Mouse (Mus musculus) embryonic facial prominence, embryonic 11.5 days (tissue): ENCODE measurements at regions not wholly inside any gene's neighbourhood (a gene's known extent, or its start where the extent isn't known, plus 50 kb on each side); places are given as distances from the start of the nearest gene placed in this dataset.
A peak's percentile ranks its signal among the peaks of the same experiment; 100 is the strongest.

Experiments used
- ATAC-seq: fragments of 200-750 bp; cut with Nextera tagmentation; replicated peaks from 2 replicates; pipeline ENCODE4 v1.8.0; 2017; ENCODE audit warnings: low read depth; ENCODE audit not compliant: insufficient number of reproducible peaks, low FRiP score, low TSS enrichment
- DNase-seq: peaks from one replicate; pipeline ENCODE4 v3.0.0-alpha.2; 2015; ENCODE audit warnings: low spot score
- H3K27ac ChIP-seq: fragments of 300-500 bp; sonication (generic); replicated peaks from 2 replicates; pipeline ENCODE4 v1.5.1; 2014; ENCODE audit warnings: mild to moderate bottlenecking, low read depth, low read length, control low read depth
- H3K27me3 ChIP-seq: fragments of 300-500 bp; sonication (generic); 2 replicates; pipeline ENCODE4 v1.6.1; 2014; ENCODE audit warnings: mild to moderate bottlenecking, low read length, moderate library complexity, mixed read lengths; ENCODE audit not compliant: control insufficient read depth, insufficient read depth
- H3K36me3 ChIP-seq: fragments of 300-500 bp; sonication (generic); replicated peaks from 2 replicates; pipeline ENCODE4 v1.6.1; 2014; ENCODE audit warnings: low read depth, mild to moderate bottlenecking, low read length, moderate library complexity, mixed read lengths; ENCODE audit not compliant: control insufficient read depth, insufficient read depth
- H3K4me1 ChIP-seq: fragments of 300-500 bp; sonication (generic); 2 replicates; pipeline ENCODE4 v1.6.1; 2014; ENCODE audit warnings: low read length, mixed read lengths; ENCODE audit not compliant: control insufficient read depth, insufficient read depth
- H3K4me2 ChIP-seq: fragments of 300-500 bp; sonication (generic); 2 replicates; pipeline ENCODE4 v1.6.1; 2014; ENCODE audit warnings: low read depth, mild to moderate bottlenecking, control low read depth, low read length, moderate library complexity
- H3K4me3 ChIP-seq: fragments of 300-500 bp; sonication (generic); 2 replicates; pipeline ENCODE4 v1.5.1; 2014; ENCODE audit warnings: low read depth, low read length, control low read depth
- H3K9ac ChIP-seq: fragments of 300-500 bp; sonication (generic); replicated peaks from 2 replicates; pipeline ENCODE4 v1.6.1; 2014; ENCODE audit warnings: mild to moderate bottlenecking, control low read depth, low read length
- H3K9me3 ChIP-seq: fragments of 300-500 bp; sonication (generic); replicated peaks from 2 replicates; pipeline ENCODE4 v1.6.1; 2016; ENCODE audit warnings: mild to moderate bottlenecking, low read length, inconsistent platforms, mixed read lengths; ENCODE audit not compliant: control insufficient read depth
- WGBS: fragments of 180-500 bp; shearing (Covaris S2); extraction: QIAGEN DNeasy Blood & Tissue Kit; methylation state at CpG from one replicate; pipeline ENCODE4 v1.1.7; 2014; 5-methylcytosine and 5-hydroxymethylcytosine counted together

- ATAC-seq = no peak
Observed at GRCm38 (mm10) chr3:101704919-101705318, 100.4 kb upstream of the Atp1a1 start.

GRCm38 (mm10) chr3:101704326-101704725, 99.8 kb upstream of the Atp1a1 start:
- H3K9ac ChIP-seq = no peak overlapping the region
- no peak overlapping the region for H3K4me3 ChIP-seq
- no peaks in the 10 kb centered on the region for H3K9me3 ChIP-seq
- no peaks in the 10 kb centered on the region for H3K27me3 ChIP-seq
- H3K4me1 ChIP-seq = no peaks in the 10 kb centered on the region
- DNase-seq = no peak
- H3K4me2 ChIP-seq = no peak overlapping the region
- no peak for ATAC-seq
- WGBS = 92% methylated on average over 5 of the region's 5 CpGs
- H3K36me3 ChIP-seq = no peaks in the 10 kb centered on the region
- no peak overlapping the region for H3K27ac ChIP-seq

More at GRCm38 (mm10) chr3:101704919-101705318, 100.4 kb upstream of the Atp1a1 start:
- Histone ChIP-seq H3K27me3 (no peaks in the 10 kb centered on the region), H3K36me3 (no peaks in the 10 kb centered on the region), H3K4me2 (no peak overlapping the region), H3K4me3 (no peak overlapping the region), H3K4me1 (no peaks in the 10 kb centered on the region), H3K27ac (no peak overlapping the region), H3K9ac (no peak overlapping the region), H3K9me3 (no peaks in the 10 kb centered on the region)
- no peak for DNase-seq
- WGBS = 74% methylated on average over 9 of the region's 9 CpGs

- Histone ChIP-seq H3K27ac (no peak overlapping the region), H3K27me3 (no peaks in the 10 kb centered on the region), H3K9me3 (no peaks in the 10 kb centered on the region), H3K4me2 (no peak overlapping the region), H3K4me1 (no peaks in the 10 kb centered on the region), H3K4me3 (no peak overlapping the region), H3K9ac (no peak overlapping the region), H3K36me3 (no peaks in the 10 kb centered on the region)
- ATAC-seq (no peak; the same call in 1 of the 2 replicates), DNase-seq (peak; percentile 22)
- 14% methylated on average over 1 of the region's 1 CpGs for WGBS
Observed at GRCm38 (mm10) chr3:101701763-101702173, 97.3 kb upstream of the Atp1a1 start.

- Histone ChIP-seq H3K27me3 (no peaks in the 10 kb centered on the region), H3K4me3 (no peak overlapping the region), H3K4me2 (no peak overlapping the region), H3K4me1 (no peaks in the 10 kb centered on the region), H3K9ac (no peak overlapping the region), H3K36me3 (no peaks in the 10 kb centered on the region), H3K9me3 (no peaks in the 10 kb centered on the region), H3K27ac (no peak overlapping the region)
- 47% methylated on average over 10 of the region's 10 CpGs for WGBS
- DNase-seq (peak; percentile 13), ATAC-seq (0 out of 2 replicates have a peak, but pooled peaks have one; percentile 50)
Observed at GRCm38 (mm10) chr3:101700974-101701610, 96.6 kb upstream of the Atp1a1 start.

GRCm38 (mm10) chr3:101699929-101700681, 95.6 kb upstream of the Atp1a1 start:
- ATAC-seq (no peak), DNase-seq (no peak)
- H3K36me3 ChIP-seq = no peaks in the 10 kb centered on the region
- no peak overlapping the region for H3K9ac ChIP-seq
- no peak overlapping the region for H3K4me2 ChIP-seq
- no peak overlapping the region for H3K4me3 ChIP-seq
- no peaks in the 10 kb centered on the region for H3K4me1 ChIP-seq
- no peaks in the 10 kb centered on the region for H3K9me3 ChIP-seq
- no peaks in the 10 kb centered on the region for H3K27me3 ChIP-seq
- 73% methylated on average over 12 of the region's 12 CpGs for WGBS
- H3K27ac ChIP-seq = no peak overlapping the region

GRCm38 (mm10) chr3:101696832-101697231, 92.3 kb upstream of the Atp1a1 start:
- no peaks in the 10 kb centered on the region for H3K27me3 ChIP-seq
- WGBS = 80% methylated on average over 2 of the region's 2 CpGs
- no peak for DNase-seq

GRCm38 (mm10) chr3:101694311-101694710, 89.8 kb upstream of the Atp1a1 start:
- Histone ChIP-seq H3K27ac (no peak overlapping the region), H3K27me3 (no peaks in the 10 kb centered on the region), H3K9ac (no peak overlapping the region), H3K4me3 (no peak overlapping the region), H3K4me2 (no peak overlapping the region), H3K36me3 (no peaks in the 10 kb centered on the region), H3K4me1 (no peaks in the 10 kb centered on the region), H3K9me3 (no peaks in the 10 kb centered on the region)
- no peak for DNase-seq
- 75% methylated on average over 1 of the region's 1 CpGs for WGBS
- ATAC-seq = no peak

More at GRCm38 (mm10) chr3:101696832-101697231, 92.3 kb upstream of the Atp1a1 start:
- Histone ChIP-seq H3K27ac (no peak overlapping the region), H3K9ac (no peak overlapping the region), H3K4me3 (no peak overlapping the region), H3K36me3 (no peaks in the 10 kb centered on the region), H3K4me1 (no peaks in the 10 kb centered on the region), H3K9me3 (no peaks in the 10 kb centered on the region), H3K4me2 (no peak overlapping the region)
- no peak for ATAC-seq

GRCm38 (mm10) chr3:101691937-101692604, 87.6 kb upstream of the Atp1a1 start:
- Histone ChIP-seq H3K36me3 (no peaks in the 10 kb centered on the region), H3K9me3 (no peaks in the 10 kb centered on the region), H3K27ac (no peak overlapping the region), H3K4me1 (no peaks in the 10 kb centered on the region), H3K4me3 (no peak overlapping the region), H3K9ac (no peak overlapping the region), H3K4me2 (no peak overlapping the region), H3K27me3 (no peaks in the 10 kb centered on the region)
- DNase-seq = no peak
- WGBS = 74% methylated on average over 8 of the region's 8 CpGs
- ATAC-seq = no peak
